ENCODE assay signal across 8 mouse cellular contexts in genomic region chr3:68583771-68584511, GRCm38 (mm10).
DNase-seq lines count a peak whose midpoint lies in the region; ATAC-seq and TF ChIP-seq lines count a peak whose summit lies in the region.

No protein-coding gene starts in this region.

- H3K36me3 ChIP-seq in kidney, postnatal 0 days (ENCODE audit: insufficient read depth, low read length): no peaks in the 10 kb centered on the region
- no peaks in the 10 kb centered on the region for H3K36me3 ChIP-seq in embryonic facial prominence, embryonic 14.5 days (ENCODE audit: control insufficient read depth, insufficient read depth, low read length)
- H3K36me3 ChIP-seq in heart, embryonic 15.5 days: no peaks in the 10 kb centered on the region
- no peaks in the 10 kb centered on the region for H3K36me3 ChIP-seq in stomach, embryonic 15.5 days
- no peaks in the 10 kb centered on the region for H3K36me3 ChIP-seq in liver, embryonic 12.5 days

- no peak for DNase-seq in kidney, postnatal 0 days (ENCODE audit: low spot score)
- DNase-seq in kidney, postnatal 4 days: no peak
- no peak for DNase-seq in embryonic facial prominence, embryonic 14.5 days (ENCODE audit: low spot score)
- DNase-seq in lung, adult 2 months: no peak
- DNase-seq in B cell, adult 2 months: no peak

- peak overlapping the region; percentile 4; the same call in 1 of the 2 replicates for H3K9ac ChIP-seq in kidney, postnatal 0 days (ENCODE audit: low read depth, low read length)
- H3K9ac ChIP-seq in embryonic facial prominence, embryonic 14.5 days (ENCODE audit: low read depth, low read length): peak overlapping the region; percentile 37; the same call in 1 of the 2 replicates
- H3K9ac ChIP-seq in heart, embryonic 15.5 days: peak overlapping the region; percentile 29; the same call in 1 of the 2 replicates
- H3K9ac ChIP-seq in stomach, embryonic 15.5 days: no peak overlapping the region
- H3K9ac ChIP-seq in liver, embryonic 12.5 days: no peak overlapping the region

- TF ChIP-seq CTCF in kidney, postnatal 0 days (IDR thresholded peaks at IDR 0.05; ENCODE audit: low read depth): no peak
- TF ChIP-seq CTCF in lung, adult 2 months (IDR thresholded peaks at IDR 0.05; ENCODE audit: insufficient read depth, low read length): no peak

- H3K9me3 ChIP-seq in kidney, postnatal 0 days (replicated peaks; ENCODE audit: low read length): no peaks in the 10 kb centered on the region
- no peaks in the 10 kb centered on the region for H3K9me3 ChIP-seq in embryonic facial prominence, embryonic 14.5 days (ENCODE audit: control insufficient read depth, low read length)
- no peaks in the 10 kb centered on the region for H3K9me3 ChIP-seq in heart, embryonic 15.5 days (replicated peaks)
- H3K9me3 ChIP-seq in stomach, embryonic 15.5 days: no peaks in the 10 kb centered on the region
- no peaks in the 10 kb centered on the region for H3K9me3 ChIP-seq in liver, embryonic 12.5 days (replicated peaks)

- WGBS in kidney, postnatal 0 days: 60% methylated on average over 13 of the region's 14 CpGs
- 41% methylated on average over 13 of the region's 14 CpGs for WGBS in embryonic facial prominence, embryonic 14.5 days
- 32% methylated on average over 14 of the region's 14 CpGs for WGBS in heart, embryonic 15.5 days
- WGBS in lung, adult 2 months: 37% methylated on average over 14 of the region's 14 CpGs
- WGBS in stomach, embryonic 15.5 days: 50% methylated on average over 14 of the region's 14 CpGs
- WGBS in liver, embryonic 12.5 days (ENCODE audit: insufficient replicate concordance): 68% methylated on average over 14 of the region's 14 CpGs

- ATAC-seq in kidney, postnatal 0 days (replicated peaks; ENCODE audit: low FRiP score, low read depth): no peak; the same call in 1 of the 2 replicates
- ATAC-seq in embryonic facial prominence, embryonic 14.5 days (ENCODE audit: low read depth): no peak
- ATAC-seq in heart, embryonic 15.5 days (replicated peaks; ENCODE audit: insufficient number of reproducible peaks, insufficient read depth, low FRiP score, low read depth): peak; percentile 78; the same call in 1 of the 2 replicates
- no peak for ATAC-seq in stomach, embryonic 15.5 days (ENCODE audit: insufficient read depth, low FRiP score, low read depth)
- ATAC-seq in liver, embryonic 12.5 days: no peak

- peak; percentile 27; the same call in 1 of the 2 replicates for TF ChIP-seq POLR2A in lung, adult 2 months (IDR thresholded peaks at IDR 0.05; ENCODE audit: borderline replicate concordance, extremely low read depth, low read depth, low read length)

- H3K4me3 ChIP-seq in kidney, postnatal 0 days (replicated peaks; ENCODE audit: low read depth, low read length): no peak overlapping the region
- no peak overlapping the region for H3K4me3 ChIP-seq in embryonic facial prominence, embryonic 14.5 days (ENCODE audit: low read depth, low read length)
- peak overlapping the region; percentile 28 for H3K4me3 ChIP-seq in heart, embryonic 15.5 days
- peak overlapping the region; percentile 54 for H3K4me3 ChIP-seq in lung, adult 2 months (replicated peaks; ENCODE audit: extremely low read depth, low read depth, low read length)
- H3K4me3 ChIP-seq in stomach, embryonic 15.5 days (replicated peaks): no peak overlapping the region
- no peak overlapping the region for H3K4me3 ChIP-seq in liver, embryonic 12.5 days

- no peaks in the 10 kb centered on the region for H3K27me3 ChIP-seq in kidney, postnatal 0 days (ENCODE audit: insufficient read depth, low read length)
- no peaks in the 10 kb centered on the region for H3K27me3 ChIP-seq in embryonic facial prominence, embryonic 14.5 days (replicated peaks; ENCODE audit: control insufficient read depth, insufficient read depth, low read length)
- no peaks in the 10 kb centered on the region for H3K27me3 ChIP-seq in heart, embryonic 15.5 days
- no peaks in the 10 kb centered on the region for H3K27me3 ChIP-seq in stomach, embryonic 15.5 days (replicated peaks)
- H3K27me3 ChIP-seq in liver, embryonic 12.5 days (replicated peaks): no peaks in the 10 kb centered on the region

- peaks cover 35% of the 10 kb centered on the region for H3K4me1 ChIP-seq in kidney, postnatal 0 days (replicated peaks; ENCODE audit: insufficient read depth, low read length)
- H3K4me1 ChIP-seq in embryonic facial prominence, embryonic 14.5 days (ENCODE audit: control insufficient read depth, insufficient read depth, low read length): peaks cover 25% of the 10 kb centered on the region
- peaks cover 62% of the 10 kb centered on the region for H3K4me1 ChIP-seq in heart, embryonic 15.5 days (replicated peaks)
- H3K4me1 ChIP-seq in lung, adult 2 months (ENCODE audit: control insufficient read depth, insufficient read depth, low read length): peaks cover 5% of the 10 kb centered on the region; the same call in 1 of the 2 replicates
- peaks cover 20% of the 10 kb centered on the region for H3K4me1 ChIP-seq in stomach, embryonic 15.5 days
- peaks cover 9% of the 10 kb centered on the region; the same call in 1 of the 2 replicates for H3K4me1 ChIP-seq in liver, embryonic 12.5 days

- peak overlapping the region; percentile 79 for H3K27ac ChIP-seq in kidney, postnatal 0 days
- H3K27ac ChIP-seq in embryonic facial prominence, embryonic 14.5 days (replicated peaks; ENCODE audit: low read depth, low read length): peak overlapping the region; percentile 72; the same call in 1 of the 2 replicates
- peak overlapping the region; percentile 92 for H3K27ac ChIP-seq in heart, embryonic 15.5 days
- peak overlapping the region; percentile 57; the same call in 1 of the 2 replicates for H3K27ac ChIP-seq in stomach, embryonic 15.5 days
- no peak overlapping the region for H3K27ac ChIP-seq in liver, embryonic 12.5 days

- H3K4me2 ChIP-seq in kidney, postnatal 0 days (ENCODE audit: low read length): peak overlapping the region; percentile 30; the same call in 1 of the 2 replicates
- peak overlapping the region; percentile 48 for H3K4me2 ChIP-seq in embryonic facial prominence, embryonic 14.5 days (ENCODE audit: low read depth, low read length)
- peak overlapping the region; percentile 59 for H3K4me2 ChIP-seq in heart, embryonic 15.5 days
- H3K4me2 ChIP-seq in stomach, embryonic 15.5 days: peak overlapping the region; percentile 42
- H3K4me2 ChIP-seq in liver, embryonic 12.5 days: no peak overlapping the region

Comparison
In these comparisons a context has a peak if more than half of its experiments do, and no peak if none do; other contexts are left out.
1. H3K4me3 ChIP-seq: peak in heart, embryonic 15.5 days (single experiment) and lung, adult 2 months (single experiment); none in kidney, postnatal 0 days (single experiment), embryonic facial prominence, embryonic 14.5 days (single experiment), stomach, embryonic 15.5 days (single experiment) and liver, embryonic 12.5 days (single experiment).
2. H3K9ac ChIP-seq: peak in kidney, postnatal 0 days (single experiment), embryonic facial prominence, embryonic 14.5 days (single experiment) and heart, embryonic 15.5 days (single experiment); none in stomach, embryonic 15.5 days (single experiment) and liver, embryonic 12.5 days (single experiment).